Mouse (Mus musculus): ENCODE results near the gene Atoh8.

DNA sequence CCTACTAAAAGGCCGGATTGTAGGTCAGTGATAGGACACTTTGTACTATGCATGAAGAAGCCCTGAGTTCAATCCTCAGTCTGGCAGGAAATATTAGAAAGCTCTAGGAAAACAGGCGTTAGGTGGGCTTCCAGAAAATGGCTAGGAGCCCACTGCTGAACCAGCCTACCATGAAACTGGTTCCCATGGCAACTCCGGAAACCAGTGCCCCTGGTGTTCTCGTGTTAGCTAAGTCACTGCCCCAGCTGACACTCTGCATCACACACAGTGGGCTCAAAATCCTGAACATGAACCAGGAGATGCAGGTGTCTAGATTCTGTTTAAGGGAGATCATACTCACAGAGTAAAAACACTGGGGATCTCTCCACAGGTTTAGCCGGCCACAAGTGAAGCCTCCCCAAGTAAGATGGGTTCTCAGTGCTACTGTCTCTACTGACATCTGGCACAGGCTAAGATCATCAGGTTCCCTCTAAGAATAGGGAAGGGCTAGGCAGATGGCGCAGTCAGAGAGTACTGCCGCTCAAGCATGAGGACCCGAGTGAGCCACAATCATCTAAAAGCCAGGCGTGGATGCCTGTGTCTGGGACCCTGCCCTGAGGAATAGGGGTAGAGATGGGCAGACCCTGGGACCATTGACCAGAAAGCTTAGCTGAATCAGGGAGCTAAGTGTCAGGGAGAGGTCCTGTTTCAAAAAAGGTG, 32.9 kb upstream of the Atoh8 start:
- TF ChIP-seq CTCF (IDR thresholded peaks at IDR 0.05) (no peak), EP300 (IDR thresholded peaks at IDR 0.05) (no peak)

Measured in lung, postnatal 0 days (tissue).